Mouse (Mus musculus) kidney, embryonic 16.5 days (tissue): ENCODE data around the gene Dcaf6. TPM values are rescaled to one million over a fixed set of nuclear protein-coding genes. Genes with fewer than 3 reads are reported as not detected.

ENCODE experiments used
- ATAC-seq: fragments of 200-750 bp; cut with Nextera tagmentation; 2 replicates; pipeline ENCODE4 v1.8.0; 2017; ENCODE audit warnings: moderate TSS enrichment; ENCODE audit not compliant: low FRiP score, low TSS enrichment
- H3K27ac ChIP-seq: fragments of 300-500 bp; sonication (generic); 2 replicates; pipeline ENCODE4 v1.5.1; 2014; ENCODE audit warnings: low read length
- H3K27me3 ChIP-seq: fragments of 300-500 bp; sonication (generic); 2 replicates; pipeline ENCODE4 v1.6.1; 2014; ENCODE audit warnings: low read length, control low read depth, mixed read lengths; ENCODE audit not compliant: insufficient read depth
- H3K36me3 ChIP-seq: fragments of 300-500 bp; sonication (generic); 2 replicates; pipeline ENCODE4 v1.6.1; 2014; ENCODE audit warnings: low read length, control low read depth, mixed read lengths; ENCODE audit not compliant: insufficient read depth
- H3K4me1 ChIP-seq: fragments of 300-500 bp; sonication (generic); 2 replicates; pipeline ENCODE4 v1.6.1; 2014; ENCODE audit warnings: low read length, control low read depth, mixed read lengths; ENCODE audit not compliant: insufficient read depth
- H3K4me2 ChIP-seq: fragments of 300-500 bp; sonication (generic); replicated peaks from 2 replicates; pipeline ENCODE4 v1.6.1; 2014; ENCODE audit warnings: low read depth, low read length
- H3K4me3 ChIP-seq: fragments of 300-500 bp; sonication (generic); 2 replicates; pipeline ENCODE4 v1.5.1; 2014; ENCODE audit warnings: mild to moderate bottlenecking, low read length
- H3K9ac ChIP-seq: fragments of 300-500 bp; sonication (generic); replicated peaks from 2 replicates; pipeline ENCODE4 v1.6.1; 2014; ENCODE audit warnings: low read length
- H3K9me3 ChIP-seq: fragments of 300-500 bp; sonication (generic); 2 replicates; pipeline ENCODE4 v1.6.1; 2016; ENCODE audit warnings: low read length, control low read depth
- WGBS: fragments of 180-500 bp; shearing (Covaris S2); extraction: QIAGEN DNeasy Blood & Tissue Kit; methylation state at CpG from one replicate; pipeline ENCODE4 v1.1.7; 2014; 5-methylcytosine and 5-hydroxymethylcytosine counted together
- polyA plus RNA-seq: library from polyadenylated mRNA; unstranded; fragments of >200 nt; fragmentation: Nextera tagmentation; extraction: Ambion mirVana; gene quantifications from 2 replicates; pipeline ENCODE4 v1.2.1, GENCODE M21; 2015

Dcaf6 gene
- polyA plus RNA-seq, 1 experiment from 2014 or later: 21.1 TPM

DNA sequence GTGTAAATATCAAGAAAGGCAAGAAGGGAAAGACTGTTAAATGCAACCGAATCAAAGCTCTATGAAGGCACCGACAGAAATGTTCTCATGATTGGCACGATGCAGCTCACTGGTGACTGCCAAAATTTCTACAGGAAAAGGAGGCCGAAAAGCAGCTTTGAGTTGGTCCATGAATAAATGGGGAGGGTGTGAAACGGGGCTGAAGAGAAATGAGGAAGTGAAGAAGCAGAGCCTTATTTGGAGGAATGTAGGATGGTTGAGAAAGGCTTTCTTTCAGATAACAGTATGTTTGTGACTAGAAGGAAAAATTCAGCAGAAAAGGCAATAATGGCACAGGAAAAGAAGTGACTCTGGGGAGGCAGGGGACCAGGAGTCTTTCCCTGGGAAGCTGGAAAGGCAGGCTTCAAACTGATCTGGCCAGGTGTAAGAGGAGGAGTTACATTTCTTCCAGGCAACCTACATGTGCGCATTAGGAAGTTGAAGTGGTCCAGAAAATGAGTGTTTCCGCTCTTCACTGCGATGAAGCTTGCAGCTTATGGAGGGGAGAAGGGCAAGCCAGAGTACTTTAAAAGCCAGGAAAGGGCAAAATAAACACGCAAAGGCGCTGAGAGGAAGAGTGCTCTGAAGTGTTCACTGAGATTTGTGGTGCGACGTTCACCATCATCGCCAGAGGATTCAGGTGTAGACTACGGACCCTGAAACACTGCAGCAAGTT, 74.3 kb downstream of the Dcaf6 start:
- H3K9me3 ChIP-seq: no peaks in the 10 kb centered on the region
- H3K27me3 ChIP-seq: no peaks in the 10 kb centered on the region
- no peak overlapping the region for H3K4me2 ChIP-seq
- no peaks in the 10 kb centered on the region for H3K36me3 ChIP-seq
- ATAC-seq: no peak
- no peak overlapping the region for H3K27ac ChIP-seq
- 93% methylated on average over 14 of the region's 14 CpGs for WGBS
- no peak overlapping the region for H3K9ac ChIP-seq
- H3K4me3 ChIP-seq: no peak overlapping the region
- H3K4me1 ChIP-seq: no peaks in the 10 kb centered on the region

DNA sequence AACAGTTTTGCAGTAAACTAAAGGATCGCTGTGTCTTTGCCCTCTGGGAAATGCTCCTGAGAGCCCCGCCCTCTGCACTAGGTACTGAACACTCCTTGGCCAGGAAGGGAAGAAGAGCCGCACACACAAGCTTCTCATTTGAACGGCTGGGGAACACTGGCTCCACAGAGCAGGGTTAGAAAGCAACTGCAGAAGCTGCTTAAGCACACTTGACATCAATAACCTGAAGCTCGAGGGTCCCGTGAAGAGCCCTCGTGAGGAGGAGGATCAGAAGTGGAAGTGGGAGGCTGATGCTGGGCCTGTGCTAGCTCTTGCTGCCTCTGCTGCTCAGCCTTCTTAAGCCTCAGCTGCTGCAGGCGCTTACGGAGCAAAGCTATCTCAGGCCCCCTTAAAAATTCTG, 86.4 kb downstream of the Dcaf6 start:
- H3K4me3 ChIP-seq: no peak overlapping the region
- no peaks in the 10 kb centered on the region for H3K27me3 ChIP-seq
- H3K4me2 ChIP-seq: no peak overlapping the region
- H3K27ac ChIP-seq: no peak overlapping the region
- no peak for ATAC-seq
- no peaks in the 10 kb centered on the region for H3K36me3 ChIP-seq
- 65% methylated on average over 9 of the region's 9 CpGs for WGBS
- H3K4me1 ChIP-seq: no peaks in the 10 kb centered on the region
- H3K9ac ChIP-seq: no peak overlapping the region
- no peaks in the 10 kb centered on the region for H3K9me3 ChIP-seq

DNA sequence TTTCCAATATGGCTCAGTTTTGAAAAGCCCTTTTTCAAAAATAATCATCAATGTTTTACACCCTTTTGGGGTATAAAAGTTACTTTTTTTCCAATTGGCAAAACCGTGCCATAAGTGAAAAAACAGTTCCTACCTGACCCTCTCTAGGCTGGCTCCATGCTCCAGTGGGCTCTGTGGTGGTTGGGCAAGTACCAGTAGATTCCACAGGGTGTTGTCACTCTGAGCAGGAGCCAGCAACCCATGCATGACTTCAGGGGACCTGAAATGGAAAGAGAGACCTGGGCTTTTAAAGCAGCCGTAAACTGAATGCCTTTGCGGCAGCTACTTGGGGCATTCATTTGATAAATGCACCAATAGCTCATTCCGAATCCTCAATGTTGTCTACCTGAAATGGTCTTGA, 89.3 kb downstream of the Dcaf6 start:
- Histone ChIP-seq H3K27me3 (no peaks in the 10 kb centered on the region), H3K4me3 (no peak overlapping the region), H3K9me3 (no peaks in the 10 kb centered on the region), H3K4me2 (no peak overlapping the region), H3K27ac (no peak overlapping the region), H3K4me1 (no peaks in the 10 kb centered on the region), H3K36me3 (no peaks in the 10 kb centered on the region), H3K9ac (no peak overlapping the region)
- WGBS: 62% methylated on average over 4 of the region's 4 CpGs
- peak; percentile 84; the same call in 1 of the 2 replicates for ATAC-seq

DNA sequence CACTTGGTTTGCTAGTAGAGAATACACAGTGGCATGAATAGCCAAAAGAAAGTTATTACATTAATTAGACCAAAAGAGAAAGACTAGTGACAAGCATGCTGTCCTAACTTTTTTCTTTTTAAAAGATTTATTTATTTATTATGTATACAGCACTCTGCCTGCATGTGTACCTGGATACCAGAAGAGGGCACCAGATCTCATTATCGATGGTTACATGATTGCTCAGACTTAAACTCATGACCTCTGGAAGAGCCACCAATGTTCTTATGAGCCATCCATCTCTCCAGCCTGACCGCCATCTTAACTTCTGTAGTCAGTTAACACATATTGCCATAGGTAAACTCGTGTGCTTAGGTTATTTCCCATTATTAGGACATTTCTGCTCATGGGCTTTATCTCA, 95.2 kb downstream of the Dcaf6 start:
- Histone ChIP-seq H3K4me1 (no peaks in the 10 kb centered on the region), H3K9ac (no peak overlapping the region), H3K4me3 (no peak overlapping the region), H3K4me2 (no peak overlapping the region), H3K27ac (no peak overlapping the region), H3K27me3 (no peaks in the 10 kb centered on the region), H3K36me3 (0 out of 2 replicates have a peak, but pooled peaks cover 3% of the 10 kb centered on the region), H3K9me3 (no peaks in the 10 kb centered on the region)
- no peak for ATAC-seq
- WGBS: 96% methylated on average over 3 of the region's 3 CpGs

DNA sequence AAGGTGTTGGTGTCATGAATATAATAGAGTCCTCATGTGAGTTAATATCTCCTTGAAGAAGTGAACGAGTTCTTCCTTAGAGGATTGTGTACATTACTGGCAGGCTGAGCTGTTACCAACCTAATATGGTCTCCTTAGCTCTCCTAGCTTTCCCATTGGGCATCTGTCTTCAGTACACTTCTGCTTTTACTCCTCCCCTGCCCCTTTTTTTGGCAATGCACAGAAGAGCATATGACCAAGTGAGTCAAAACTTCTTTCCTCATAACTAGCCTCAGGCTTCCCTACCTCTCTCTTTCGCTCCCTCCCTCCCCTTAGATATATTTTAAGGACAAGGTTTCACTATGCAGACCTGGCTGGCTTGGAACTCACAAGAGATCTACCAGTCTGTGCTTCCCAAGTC, 97.0 kb downstream of the Dcaf6 start:
- Histone ChIP-seq H3K4me3 (no peak overlapping the region), H3K9me3 (no peaks in the 10 kb centered on the region), H3K27ac (no peak overlapping the region), H3K36me3 (0 out of 2 replicates have a peak, but pooled peaks cover 3% of the 10 kb centered on the region), H3K4me2 (no peak overlapping the region), H3K4me1 (no peaks in the 10 kb centered on the region), H3K9ac (no peak overlapping the region), H3K27me3 (no peaks in the 10 kb centered on the region)
- 84% methylated on average over 2 of the region's 2 CpGs for WGBS
- ATAC-seq: no peak

DNA sequence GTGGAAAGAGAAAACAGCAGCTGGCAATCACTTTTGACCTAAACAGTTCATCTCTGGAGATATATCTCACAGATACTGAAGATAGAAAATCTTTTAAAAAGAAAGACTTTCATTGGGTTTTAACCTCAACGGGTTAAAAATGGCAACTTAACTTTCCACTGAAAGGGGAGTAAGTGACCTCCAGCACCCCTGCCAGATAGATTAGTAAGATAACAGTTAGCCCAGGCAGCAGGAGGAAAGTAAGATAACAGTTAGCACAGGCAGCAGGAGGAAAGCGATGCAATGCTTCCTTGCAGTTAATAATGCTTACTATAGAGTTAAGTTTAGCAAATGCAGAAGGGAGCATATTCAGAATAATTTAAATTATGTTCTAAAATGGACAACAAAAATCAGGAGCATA, 103.9 kb downstream of the Dcaf6 start:
- no peak overlapping the region for H3K4me2 ChIP-seq
- no peak for ATAC-seq
- H3K27ac ChIP-seq: no peak overlapping the region
- H3K4me1 ChIP-seq: no peaks in the 10 kb centered on the region
- no peaks in the 10 kb centered on the region for H3K9me3 ChIP-seq
- H3K36me3 ChIP-seq: 0 out of 2 replicates have a peak, but pooled peaks cover 4% of the 10 kb centered on the region
- 28% methylated on average over 2 of the region's 2 CpGs for WGBS
- H3K9ac ChIP-seq: no peak overlapping the region
- H3K4me3 ChIP-seq: no peak overlapping the region
- H3K27me3 ChIP-seq: no peaks in the 10 kb centered on the region

DNA sequence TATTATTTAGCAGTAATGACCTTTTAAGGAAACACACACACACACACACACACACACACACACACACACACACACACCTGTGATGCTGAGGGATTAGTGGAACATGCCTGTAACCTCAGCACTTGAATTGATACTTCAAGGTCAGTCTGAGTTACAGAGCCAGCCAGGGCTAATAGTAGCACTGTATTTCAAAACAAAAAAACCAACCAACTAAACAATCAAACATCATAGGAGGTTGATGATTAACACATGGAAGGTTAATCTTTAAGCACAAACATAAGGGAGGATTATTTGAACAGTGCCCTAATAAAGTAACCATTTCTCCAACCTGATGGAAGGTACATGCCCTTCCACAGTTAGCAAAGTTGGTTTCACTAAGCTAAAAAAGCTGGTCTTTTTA, 111.6 kb downstream of the Dcaf6 start:
- H3K9me3 ChIP-seq: no peaks in the 10 kb centered on the region
- no peak overlapping the region for H3K4me3 ChIP-seq
- no peaks in the 10 kb centered on the region for H3K4me1 ChIP-seq
- peak; percentile 54; the same call in 1 of the 2 replicates for ATAC-seq
- peaks cover 12% of the 10 kb centered on the region for H3K36me3 ChIP-seq
- H3K27me3 ChIP-seq: no peaks in the 10 kb centered on the region
- H3K4me2 ChIP-seq: no peak overlapping the region
- no peak overlapping the region for H3K27ac ChIP-seq
- no peak overlapping the region for H3K9ac ChIP-seq

DNA sequence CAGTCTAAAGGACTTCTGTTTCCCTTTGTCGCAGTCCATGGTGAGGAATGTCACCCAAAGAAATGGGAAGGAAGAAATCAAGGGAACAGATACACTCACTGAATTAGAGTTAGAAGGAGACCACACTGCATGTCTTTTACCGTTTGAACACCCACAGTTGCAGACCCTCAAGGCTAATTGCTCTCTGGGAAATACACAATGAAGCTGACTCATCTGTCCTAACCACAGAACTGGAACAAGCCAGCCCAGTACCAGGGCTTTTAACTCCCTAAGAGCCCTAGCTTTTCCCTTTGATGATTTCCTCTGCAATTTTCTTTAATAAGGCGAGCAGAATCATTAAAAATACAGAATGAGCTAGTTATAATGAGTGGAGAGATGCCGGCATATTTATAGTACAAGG, 115.8 kb downstream of the Dcaf6 start:
- Histone ChIP-seq H3K4me2 (no peak overlapping the region), H3K27ac (no peak overlapping the region), H3K27me3 (no peaks in the 10 kb centered on the region), H3K9ac (no peak overlapping the region), H3K4me3 (no peak overlapping the region), H3K9me3 (no peaks in the 10 kb centered on the region), H3K4me1 (no peaks in the 10 kb centered on the region), H3K36me3 (no peaks in the 10 kb centered on the region)
- 50% methylated on average over 4 of the region's 4 CpGs for WGBS
- ATAC-seq: peak; percentile 46; the same call in 1 of the 2 replicates

DNA sequence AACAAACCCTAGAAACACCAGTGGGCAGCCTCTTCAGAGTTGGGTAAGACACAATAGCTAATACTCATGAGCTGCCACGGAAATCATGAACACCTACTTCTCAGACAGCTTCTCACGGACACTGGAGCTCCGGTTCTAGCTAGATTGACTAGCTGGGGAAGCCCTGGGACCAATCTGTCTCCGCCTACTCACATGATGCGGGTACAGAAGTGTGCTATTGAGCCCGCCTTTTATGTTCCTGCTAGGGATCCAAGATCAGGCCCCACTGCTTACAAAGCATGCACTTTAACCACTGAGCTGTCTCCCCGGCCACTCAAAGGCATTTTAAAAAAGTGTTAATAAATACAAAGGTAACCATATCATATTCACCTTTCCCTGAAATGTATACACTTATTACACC, 118.1 kb downstream of the Dcaf6 start:
- Histone ChIP-seq H3K4me2 (no peak overlapping the region), H3K27ac (no peak overlapping the region), H3K9me3 (no peaks in the 10 kb centered on the region), H3K27me3 (no peaks in the 10 kb centered on the region), H3K4me1 (no peaks in the 10 kb centered on the region), H3K36me3 (peaks cover 5% of the 10 kb centered on the region; the same call in 1 of the 2 replicates), H3K9ac (no peak overlapping the region), H3K4me3 (no peak overlapping the region)
- 68% methylated on average over 7 of the region's 7 CpGs for WGBS
- ATAC-seq: no peak

DNA sequence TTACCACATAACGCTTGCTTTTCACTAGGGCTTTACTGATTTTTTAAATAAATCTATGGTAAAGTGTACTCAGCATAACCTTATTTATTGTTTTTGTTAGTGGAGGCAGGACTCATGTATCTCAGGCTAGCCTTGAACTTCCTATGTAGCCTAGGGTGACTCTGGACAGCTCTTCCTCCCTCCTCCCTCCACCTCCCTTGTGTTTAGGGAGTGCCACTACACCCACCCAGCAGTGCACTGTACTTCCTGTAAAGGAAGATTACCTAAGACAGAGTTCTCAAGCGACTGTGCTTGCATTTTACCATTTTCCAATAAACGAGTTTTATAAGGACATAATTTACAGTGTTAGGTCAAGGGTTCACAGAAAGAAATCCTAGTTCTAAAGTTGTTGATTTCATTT, 127.5 kb downstream of the Dcaf6 start:
- WGBS: 72% methylated on average over 3 of the region's 3 CpGs
- H3K27me3 ChIP-seq: no peaks in the 10 kb centered on the region
- no peak overlapping the region for H3K4me2 ChIP-seq
- no peaks in the 10 kb centered on the region for H3K9me3 ChIP-seq
- no peak overlapping the region for H3K27ac ChIP-seq
- no peak overlapping the region for H3K9ac ChIP-seq
- no peak overlapping the region for H3K4me3 ChIP-seq
- ATAC-seq: no peak
- no peaks in the 10 kb centered on the region for H3K4me1 ChIP-seq
- peaks cover 17% of the 10 kb centered on the region for H3K36me3 ChIP-seq
